Mouse (Mus musculus): ENCODE data around the gene Taf12. TPM values are rescaled to one million over a fixed set of nuclear protein-coding genes. Genes with fewer than 3 reads are reported as not detected.
"Not testable (repeated sequence)": the region's sequence is repeated elsewhere in the genome, so short reads cannot be mapped to it uniquely, and the experiment has no call there.

Gene Taf12
- polyA plus RNA-seq, 1 experiment from 2014 or later: 23.9 TPM

- 87% methylated on average over 3 of the region's 3 CpGs for WGBS
- H3K4me2 ChIP-seq (replicated peaks; ENCODE audit: low read depth): no peak overlapping the region
Measured at GRCm38 (mm10) chr4:132275949-132276348, 1.8 kb downstream of the Taf12 start.

DNA sequence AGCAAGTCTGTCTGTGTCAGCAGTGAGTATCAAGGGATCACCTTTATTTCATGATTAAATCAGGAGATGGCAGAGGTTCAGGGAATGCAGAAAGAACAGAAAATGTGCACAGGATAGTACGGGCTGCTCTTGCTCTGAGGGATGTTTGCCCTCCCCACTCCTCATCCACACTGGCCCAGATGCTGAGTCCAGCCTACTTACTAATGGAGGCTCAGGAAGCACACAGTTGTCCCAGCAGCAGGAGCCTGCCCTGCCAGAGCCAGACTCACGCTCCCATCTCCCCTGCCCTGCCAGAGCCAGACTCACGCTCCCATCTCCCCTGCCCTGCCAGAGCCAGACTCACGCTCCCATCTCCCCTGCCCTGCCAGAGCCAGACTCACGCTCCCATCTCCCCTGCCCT, 14.7 kb downstream of the Taf12 start:
- not testable (repeated sequence) for H3K9me3 ChIP-seq (ENCODE audit: control insufficient read depth, low read length); ATAC-seq (ENCODE audit: low FRiP score, low TSS enrichment); H3K4me3 ChIP-seq (ENCODE audit: low read depth, low read length); H3K4me1 ChIP-seq (replicated peaks; ENCODE audit: control insufficient read depth, insufficient read depth); H3K27me3 ChIP-seq (ENCODE audit: control insufficient read depth, insufficient read depth, low read length); H3K9ac ChIP-seq (ENCODE audit: low read length); H3K27ac ChIP-seq (replicated peaks); H3K4me2 ChIP-seq (replicated peaks; ENCODE audit: low read depth); DNase-seq (ENCODE audit: low spot score)
- H3K36me3 ChIP-seq (ENCODE audit: control insufficient read depth, insufficient read depth, low read length): peaks cover 14% of the 10 kb centered on the region; the same call in 1 of the 2 replicates
- WGBS: 92% methylated on average over 2 of the region's 5 CpGs

More at GRCm38 (mm10) chr4:132275949-132276348, 1.8 kb downstream of the Taf12 start:
- H3K27ac ChIP-seq (replicated peaks): no peak overlapping the region
- no peaks in the 10 kb centered on the region for H3K9me3 ChIP-seq (ENCODE audit: control insufficient read depth, low read length)
- ATAC-seq (ENCODE audit: low FRiP score, low TSS enrichment) (no peak), DNase-seq (ENCODE audit: low spot score) (no peak)
- 0 out of 2 replicates have a peak, but pooled peaks cover 2% of the 10 kb centered on the region for H3K4me1 ChIP-seq (replicated peaks; ENCODE audit: control insufficient read depth, insufficient read depth)
- no peaks in the 10 kb centered on the region for H3K27me3 ChIP-seq (ENCODE audit: control insufficient read depth, insufficient read depth, low read length)
- H3K36me3 ChIP-seq (ENCODE audit: control insufficient read depth, insufficient read depth, low read length): no peaks in the 10 kb centered on the region
- H3K9ac ChIP-seq (ENCODE audit: low read length): no peak overlapping the region
- TF ChIP-seq CTCF (IDR thresholded peaks at IDR 0.05; ENCODE audit: low read depth): no peak
- no peak for TF ChIP-seq EP300 (optimal IDR thresholded peaks at IDR 0.05)
- H3K4me3 ChIP-seq (ENCODE audit: low read depth, low read length): no peak overlapping the region

GRCm38 (mm10) chr4:132291056-132291455, 16.9 kb downstream of the Taf12 start:
- DNase-seq (ENCODE audit: low spot score): no peak
- H3K4me3 ChIP-seq (ENCODE audit: low read depth, low read length): no peak overlapping the region
- H3K9me3 ChIP-seq (ENCODE audit: control insufficient read depth, low read length): no peaks in the 10 kb centered on the region
- H3K27me3 ChIP-seq (ENCODE audit: control insufficient read depth, insufficient read depth, low read length): no peaks in the 10 kb centered on the region
- peaks cover 9% of the 10 kb centered on the region; the same call in 1 of the 2 replicates for H3K36me3 ChIP-seq (ENCODE audit: control insufficient read depth, insufficient read depth, low read length)
- TF ChIP-seq CTCF (IDR thresholded peaks at IDR 0.05; ENCODE audit: low read depth) (no peak), EP300 (optimal IDR thresholded peaks at IDR 0.05) (no peak)
- H3K4me2 ChIP-seq (replicated peaks; ENCODE audit: low read depth): no peak overlapping the region
- 94% methylated on average over 4 of the region's 4 CpGs for WGBS
- ATAC-seq (ENCODE audit: low FRiP score, low TSS enrichment): no peak
- no peaks in the 10 kb centered on the region for H3K4me1 ChIP-seq (replicated peaks; ENCODE audit: control insufficient read depth, insufficient read depth)
- H3K9ac ChIP-seq (ENCODE audit: low read length): no peak overlapping the region
- no peak overlapping the region for H3K27ac ChIP-seq (replicated peaks)

DNA sequence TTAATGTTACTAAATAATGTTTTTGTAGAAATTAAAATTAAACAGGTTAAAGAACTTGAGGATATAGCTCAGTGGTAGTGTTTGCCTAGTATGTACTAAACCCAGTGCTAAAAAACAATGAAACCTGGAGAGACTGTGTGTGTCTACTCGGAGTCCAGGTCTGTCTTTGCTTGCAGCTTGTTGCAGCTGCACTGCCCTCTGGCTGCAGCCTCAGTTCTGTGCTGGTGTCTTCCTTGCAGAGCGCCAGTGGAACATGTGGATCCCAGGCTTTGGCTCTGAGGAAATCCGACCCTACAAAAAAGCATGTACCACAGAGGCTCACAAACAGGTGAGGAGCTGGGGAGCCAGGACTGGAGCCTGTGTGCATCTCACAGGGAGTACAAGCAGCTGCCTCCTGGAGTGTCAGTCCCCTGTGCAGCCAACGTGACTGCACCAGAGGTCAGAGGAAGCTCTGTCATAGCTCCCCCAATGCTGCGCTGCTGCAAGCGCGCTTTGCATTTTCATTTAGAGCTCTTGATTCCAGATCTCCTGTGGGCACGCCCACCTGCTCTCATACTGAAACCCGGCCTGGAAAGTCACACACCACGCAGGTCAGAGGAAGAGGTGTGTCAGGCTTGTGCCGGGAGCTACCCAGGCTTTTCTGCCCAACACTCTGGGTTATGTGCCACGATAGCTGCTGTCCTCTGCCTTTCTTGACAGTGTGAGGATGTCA, 17.6 kb downstream of the Taf12 start:
- Histone ChIP-seq H3K36me3 (ENCODE audit: control insufficient read depth, insufficient read depth, low read length) (peaks cover 9% of the 10 kb centered on the region; the same call in 1 of the 2 replicates), H3K9me3 (ENCODE audit: control insufficient read depth, low read length) (no peaks in the 10 kb centered on the region), H3K9ac (ENCODE audit: low read length) (no peak overlapping the region), H3K4me2 (replicated peaks; ENCODE audit: low read depth) (no peak overlapping the region), H3K4me1 (replicated peaks; ENCODE audit: control insufficient read depth, insufficient read depth) (no peaks in the 10 kb centered on the region), H3K27me3 (ENCODE audit: control insufficient read depth, insufficient read depth, low read length) (no peaks in the 10 kb centered on the region), H3K27ac (replicated peaks) (no peak overlapping the region), H3K4me3 (ENCODE audit: low read depth, low read length) (no peak overlapping the region)
- no peak for DNase-seq (ENCODE audit: low spot score)
- no peak for ATAC-seq (ENCODE audit: low FRiP score, low TSS enrichment)
- TF ChIP-seq EP300 (optimal IDR thresholded peaks at IDR 0.05) (no peak), CTCF (IDR thresholded peaks at IDR 0.05; ENCODE audit: low read depth) (peak; percentile 56)
- WGBS: 86% methylated on average over 12 of the region's 12 CpGs

DNA sequence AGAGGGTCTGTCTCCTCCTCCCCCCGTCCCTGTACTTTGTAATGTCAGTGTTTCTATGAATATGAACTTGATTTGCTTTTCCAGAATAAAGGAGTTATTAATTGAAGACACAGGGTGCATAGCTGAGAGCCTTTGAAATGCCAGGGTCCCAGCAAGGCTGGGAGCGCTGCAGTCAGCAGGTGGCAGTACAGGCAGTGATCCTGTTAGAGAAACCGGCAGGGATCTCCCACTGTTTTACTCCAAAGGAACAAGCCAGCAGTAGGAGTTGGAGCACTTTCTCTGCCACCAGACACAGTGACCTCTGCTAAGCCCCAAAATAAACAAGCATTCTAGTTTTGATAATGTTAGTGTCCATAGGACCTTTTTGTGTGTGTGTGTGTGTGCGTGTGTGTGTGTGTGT, 18.8 kb downstream of the Taf12 start:
- Histone ChIP-seq H3K27me3 (ENCODE audit: control insufficient read depth, insufficient read depth, low read length) (no peaks in the 10 kb centered on the region), H3K4me3 (ENCODE audit: low read depth, low read length) (no peak overlapping the region), H3K36me3 (ENCODE audit: control insufficient read depth, insufficient read depth, low read length) (peaks cover 9% of the 10 kb centered on the region; the same call in 1 of the 2 replicates), H3K9me3 (ENCODE audit: control insufficient read depth, low read length) (no peaks in the 10 kb centered on the region), H3K4me1 (replicated peaks; ENCODE audit: control insufficient read depth, insufficient read depth) (no peaks in the 10 kb centered on the region), H3K9ac (ENCODE audit: low read length) (no peak overlapping the region), H3K4me2 (replicated peaks; ENCODE audit: low read depth) (no peak overlapping the region), H3K27ac (replicated peaks) (no peak overlapping the region)
- ATAC-seq (ENCODE audit: low FRiP score, low TSS enrichment) (no peak), DNase-seq (ENCODE audit: low spot score) (peak; percentile 62)
- TF ChIP-seq EP300 (optimal IDR thresholded peaks at IDR 0.05): no peak
- peak; percentile 80 for TF ChIP-seq CTCF (IDR thresholded peaks at IDR 0.05; ENCODE audit: low read depth)
- 35% methylated on average over 3 of the region's 4 CpGs for WGBS

DNA sequence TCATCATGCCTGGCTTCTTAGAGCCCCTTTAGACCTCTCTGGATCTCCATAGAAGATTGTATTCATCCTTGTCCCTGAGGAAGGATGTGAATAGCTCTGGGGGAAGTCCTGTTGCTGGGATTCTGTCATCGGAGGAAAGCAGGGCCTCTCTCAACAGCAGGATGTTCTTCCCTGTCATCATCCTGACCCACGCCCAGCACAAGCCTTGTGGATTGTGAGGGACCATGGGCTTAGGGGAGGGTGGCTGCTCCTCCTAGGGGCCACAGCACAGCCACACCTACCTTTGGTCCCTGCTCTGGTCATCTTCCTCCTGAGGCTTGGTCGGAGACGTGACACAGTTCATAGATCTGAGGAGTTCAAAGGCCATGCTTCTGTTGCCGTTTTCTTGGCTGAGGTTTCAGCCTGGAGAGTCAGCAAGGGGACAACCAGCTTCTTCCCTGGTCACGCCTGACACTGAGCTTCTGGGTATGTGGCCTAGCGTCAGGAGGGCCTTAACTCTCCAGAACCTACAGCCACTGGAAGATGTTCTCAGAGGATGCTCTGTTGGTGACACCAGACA, 19.6 kb downstream of the Taf12 start:
- Histone ChIP-seq H3K27me3 (ENCODE audit: control insufficient read depth, insufficient read depth, low read length) (no peaks in the 10 kb centered on the region), H3K4me2 (replicated peaks; ENCODE audit: low read depth) (no peak overlapping the region), H3K9ac (ENCODE audit: low read length) (no peak overlapping the region), H3K9me3 (ENCODE audit: control insufficient read depth, low read length) (no peaks in the 10 kb centered on the region), H3K4me3 (ENCODE audit: low read depth, low read length) (no peak overlapping the region), H3K27ac (replicated peaks) (no peak overlapping the region), H3K36me3 (ENCODE audit: control insufficient read depth, insufficient read depth, low read length) (peaks cover 9% of the 10 kb centered on the region; the same call in 1 of the 2 replicates), H3K4me1 (replicated peaks; ENCODE audit: control insufficient read depth, insufficient read depth) (no peaks in the 10 kb centered on the region)
- no peak for ATAC-seq (ENCODE audit: low FRiP score, low TSS enrichment)
- 77% methylated on average over 7 of the region's 7 CpGs for WGBS
- TF ChIP-seq CTCF (IDR thresholded peaks at IDR 0.05; ENCODE audit: low read depth): no peak
- TF ChIP-seq EP300 (optimal IDR thresholded peaks at IDR 0.05): no peak
- DNase-seq (ENCODE audit: low spot score): no peak
